Mouse (Mus musculus): ENCODE data around the gene Scfd2. TPM values are rescaled to one million over a fixed set of nuclear protein-coding genes. Genes with fewer than 3 reads are reported as not detected.
A peak's percentile ranks its signal among the peaks of the same experiment; 100 is the strongest.

Gene Scfd2
- total RNA-seq, 4 experiments from 2014 or later = 8.4 to 11.9 (median 11.1) TPM

DNA sequence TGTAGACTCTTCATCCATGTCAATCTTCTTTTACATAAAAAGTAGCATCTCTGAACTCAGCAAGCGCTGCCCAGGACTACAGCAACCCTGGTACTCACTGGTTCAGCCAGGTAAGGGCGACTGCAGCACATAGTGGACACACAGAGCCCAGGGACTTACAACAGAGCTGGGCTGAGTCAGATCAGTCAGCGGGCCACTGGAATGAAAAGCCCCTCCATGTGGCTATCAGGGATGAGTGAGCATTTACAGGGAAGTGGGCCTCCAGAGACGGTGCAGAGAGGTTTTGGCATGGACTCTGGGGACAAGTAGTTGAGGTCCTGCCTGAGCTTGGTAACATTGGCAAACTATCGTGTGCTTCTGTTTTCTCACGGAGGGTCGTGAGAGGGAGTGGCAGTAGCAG lies 253.1 kb downstream of the Scfd2 start:
- no peak for DNase-seq (ENCODE audit: low spot score in 2 of 2)

DNA sequence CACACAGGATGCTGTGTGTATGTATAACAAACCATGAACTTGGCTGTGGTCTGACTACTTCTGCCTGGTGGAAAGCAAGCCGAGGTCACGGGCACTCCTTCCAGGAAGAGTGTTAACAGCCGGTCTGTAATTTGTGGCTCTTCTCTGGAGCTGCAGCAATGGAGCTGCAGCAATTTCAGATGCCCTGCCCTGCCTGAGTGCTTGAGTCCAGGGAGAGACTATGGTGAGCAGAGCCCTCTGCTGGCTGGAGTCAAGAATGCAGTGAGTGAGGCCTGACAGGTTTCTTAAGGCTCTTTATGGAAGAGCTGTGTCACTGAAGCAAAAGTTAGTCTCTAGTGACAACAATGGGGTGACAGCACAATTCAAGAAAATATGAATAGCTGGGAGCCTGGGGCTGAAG lies 253.8 kb downstream of the Scfd2 start:
- peak; percentile 76 to 81 for DNase-seq (ENCODE audit: low spot score in 2 of 2)

DNA sequence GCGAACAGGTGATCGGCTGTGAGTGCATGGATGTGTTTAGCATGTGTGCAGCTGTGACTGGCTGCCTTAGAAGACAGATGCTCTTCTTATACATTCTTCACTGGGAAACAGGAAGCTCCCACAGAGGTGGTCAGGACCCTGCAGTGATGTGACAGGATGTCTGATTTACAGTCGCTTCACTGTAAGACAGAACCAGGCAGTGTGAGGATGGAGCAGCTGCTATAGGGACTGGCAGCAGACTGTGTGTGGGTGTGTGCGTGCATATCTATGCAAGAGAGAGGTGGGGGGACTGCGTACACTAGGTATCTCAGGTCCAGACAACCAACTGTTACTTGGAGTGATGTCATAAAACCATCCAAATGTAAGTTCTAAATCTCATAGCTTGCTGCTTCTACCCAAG lies 254.3 kb downstream of the Scfd2 start:
- no peak for DNase-seq (ENCODE audit: low spot score in 2 of 2)

DNA sequence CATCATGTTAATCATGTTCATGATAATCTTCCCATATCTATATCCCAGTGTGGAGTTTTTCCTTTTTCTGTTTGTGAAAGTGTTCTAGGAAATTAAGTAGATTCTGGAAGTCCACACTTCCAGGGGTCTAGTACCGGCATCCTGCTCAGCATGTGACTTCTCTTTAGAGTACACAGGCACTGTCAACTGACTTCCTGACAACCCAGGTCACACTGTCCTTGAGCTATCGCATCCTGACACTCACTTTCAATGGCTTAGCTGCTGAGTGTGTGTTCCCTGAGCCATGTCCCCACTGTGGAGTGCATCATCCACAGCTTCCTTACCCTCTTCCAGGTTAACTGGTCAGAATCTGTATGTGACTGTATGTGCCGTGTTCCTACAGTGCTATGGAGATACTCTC lies 258.2 kb downstream of the Scfd2 start:
- no peak for DNase-seq (ENCODE audit: low spot score in 2 of 2)

DNA sequence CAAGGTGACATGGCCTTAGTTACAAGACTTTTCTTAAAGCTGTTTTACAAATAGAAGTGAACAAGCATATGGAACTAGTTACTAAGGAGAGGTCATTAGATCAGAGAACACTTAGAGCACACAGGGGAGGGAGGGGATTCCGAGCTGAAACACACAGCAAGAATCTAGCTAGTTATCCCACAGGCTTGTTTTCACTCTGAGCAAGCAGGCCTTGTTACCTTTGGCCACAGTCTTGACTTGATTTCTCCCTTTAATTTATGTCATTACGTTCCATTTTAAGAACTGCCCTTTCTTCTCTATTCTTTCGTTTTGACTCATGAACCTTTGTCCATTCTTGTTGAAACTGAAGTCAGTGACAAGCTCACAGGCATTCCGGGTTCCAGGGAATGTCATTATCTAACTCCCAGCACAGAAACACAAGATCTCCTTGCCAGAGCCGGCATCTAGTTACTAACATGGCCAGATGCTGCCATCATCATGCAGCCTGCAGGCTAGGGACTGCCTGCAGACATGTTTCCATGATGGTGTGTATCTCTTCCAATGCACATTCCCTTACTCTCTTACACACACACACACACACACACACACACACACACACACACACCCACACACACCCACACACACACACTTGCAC lies 263.7 kb downstream of the Scfd2 start:
- DNase-seq (ENCODE audit: low spot score in 2 of 2) = no peak

DNA sequence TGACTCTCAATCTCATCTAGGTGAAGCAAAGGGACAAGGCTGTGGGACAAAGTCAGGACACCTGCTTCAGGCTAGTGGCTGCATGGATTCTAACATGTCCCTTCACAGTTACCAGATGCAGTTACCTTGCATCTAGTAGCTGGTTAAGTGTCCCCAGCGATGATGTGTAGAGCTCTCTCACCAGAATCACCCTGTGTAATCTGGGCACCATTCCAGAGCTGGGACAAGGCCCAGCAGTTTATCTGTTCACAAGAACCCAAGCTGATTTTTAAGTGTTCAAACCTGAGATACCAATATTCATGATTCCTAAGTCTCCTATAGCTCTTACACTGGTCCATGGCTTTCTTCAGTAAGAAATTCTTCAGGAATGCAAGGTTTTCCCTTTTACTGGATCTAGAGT lies 264.4 kb downstream of the Scfd2 start:
- DNase-seq (ENCODE audit: low spot score in 2 of 2) = no peak

DNA sequence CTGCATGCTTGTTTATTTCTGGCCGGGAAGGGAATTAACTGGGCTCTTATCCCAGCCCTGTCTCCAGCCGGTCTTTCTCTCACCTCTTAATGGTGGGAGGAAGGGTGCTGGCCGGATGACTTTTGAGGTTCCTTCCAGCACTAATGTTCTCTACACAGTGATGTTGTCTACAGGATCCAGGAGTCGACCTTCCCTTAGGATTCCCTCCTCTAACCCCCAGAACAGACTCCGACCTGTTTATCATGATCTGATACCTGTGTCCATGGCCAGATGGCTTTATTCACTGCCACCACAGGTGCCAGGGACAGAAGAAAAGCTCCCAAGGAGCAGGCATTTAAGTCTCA lies 265.1 kb downstream of the Scfd2 start:
- no peak for DNase-seq (ENCODE audit: low spot score in 2 of 2)

DNA sequence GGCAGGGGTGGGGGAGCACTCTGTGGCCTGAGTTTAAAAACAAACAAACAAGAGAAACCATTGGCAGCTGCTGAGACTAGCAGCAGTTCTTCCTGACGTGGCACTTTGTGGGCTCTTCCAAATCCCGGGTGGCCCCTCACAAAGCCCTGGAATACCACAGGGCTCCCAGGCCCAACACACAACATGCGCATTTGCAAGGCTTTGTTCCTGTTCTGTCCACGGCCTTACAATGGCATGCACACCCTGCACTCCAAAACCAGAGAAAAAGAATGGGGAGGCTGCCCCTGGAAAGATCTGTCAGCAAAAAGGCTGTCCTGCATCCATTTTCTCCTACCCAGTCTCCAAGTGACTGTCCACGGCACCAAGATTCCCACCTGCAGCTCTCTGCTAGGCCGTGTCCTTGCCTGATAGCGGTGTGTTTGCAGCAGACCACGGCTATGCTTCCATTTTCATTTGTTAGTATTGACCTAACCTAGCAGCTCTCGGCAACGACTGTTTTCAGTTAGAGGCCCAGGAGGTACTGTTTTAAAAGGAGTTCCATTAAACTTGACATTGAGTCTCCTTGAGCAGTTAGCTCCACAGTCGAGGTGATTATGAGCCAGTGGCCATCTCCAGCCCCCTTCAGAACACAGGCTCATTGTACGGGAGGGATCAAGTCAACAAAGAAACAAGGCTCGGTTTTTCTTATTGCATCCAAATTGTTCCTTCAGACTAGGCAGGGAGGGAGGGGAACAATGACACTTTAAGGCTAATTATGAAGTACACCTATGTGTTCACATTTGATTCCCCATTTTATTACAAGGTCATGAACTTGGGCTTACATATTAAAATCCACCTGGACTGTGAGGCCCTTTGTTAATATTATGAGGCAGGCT lies 265.7 kb downstream of the Scfd2 start:
- no peak for DNase-seq (ENCODE audit: low spot score in 2 of 2)

DNA sequence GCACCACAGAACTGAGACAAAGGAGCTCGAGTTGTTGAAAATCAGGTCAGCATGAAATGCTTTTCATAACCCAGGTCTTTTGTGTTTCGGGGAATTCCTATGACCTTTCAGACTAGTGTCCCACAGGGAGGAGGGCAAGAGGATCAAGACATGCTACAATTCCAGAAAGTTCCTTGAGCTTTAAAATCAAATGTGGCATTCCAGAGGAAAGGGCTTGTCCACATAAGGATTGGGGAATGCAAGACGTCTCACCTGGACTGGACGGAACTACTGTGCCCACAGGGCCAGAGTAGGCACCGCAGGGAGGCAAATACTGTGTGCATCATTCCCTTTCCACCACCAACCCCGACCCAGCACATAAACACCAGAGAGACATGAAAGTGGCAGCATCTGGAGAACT lies 266.4 kb downstream of the Scfd2 start:
- DNase-seq (ENCODE audit: low spot score in 2 of 2) = no peak

DNA sequence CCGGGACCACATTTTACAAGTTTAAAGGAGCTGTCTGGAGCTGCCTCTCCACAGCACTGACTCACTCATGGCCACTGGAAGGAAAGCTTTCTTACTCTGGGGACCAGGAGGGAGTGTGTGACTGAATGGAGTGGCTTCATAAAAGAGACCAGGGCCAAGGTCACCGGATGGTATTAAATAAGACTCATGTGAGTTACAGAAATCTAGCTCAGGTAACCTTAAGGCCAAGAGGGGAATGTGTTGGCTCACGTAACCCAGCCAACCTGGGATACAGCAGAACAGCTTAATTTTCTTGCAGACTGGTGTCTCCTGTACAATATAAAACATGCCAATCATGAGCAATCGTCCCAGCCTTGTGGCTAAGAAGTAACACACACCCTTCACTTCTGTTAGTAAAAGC lies 267.0 kb downstream of the Scfd2 start:
- DNase-seq (ENCODE audit: low spot score in 2 of 2) = no peak

DNA sequence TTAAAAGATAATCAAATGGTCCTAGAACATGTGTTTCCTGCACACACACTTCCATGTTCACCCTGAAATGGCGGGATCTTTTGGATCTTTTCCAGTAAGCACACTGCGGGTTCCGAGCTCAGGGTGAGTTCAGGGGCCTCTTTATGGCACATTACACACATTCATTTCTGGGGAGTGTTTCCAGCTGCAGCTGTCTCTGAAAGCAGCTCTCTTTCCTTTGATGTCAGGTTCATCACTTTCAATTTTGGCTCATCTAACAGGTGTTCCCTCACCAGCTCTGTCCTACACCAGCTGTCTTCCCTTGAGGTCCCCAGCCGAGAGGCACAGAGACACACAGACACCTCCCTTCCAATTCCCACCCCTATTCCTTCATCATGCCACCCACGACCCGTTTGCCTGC lies 270.5 kb downstream of the Scfd2 start:
- no peak for DNase-seq (ENCODE audit: low spot score in 2 of 2)

DNA sequence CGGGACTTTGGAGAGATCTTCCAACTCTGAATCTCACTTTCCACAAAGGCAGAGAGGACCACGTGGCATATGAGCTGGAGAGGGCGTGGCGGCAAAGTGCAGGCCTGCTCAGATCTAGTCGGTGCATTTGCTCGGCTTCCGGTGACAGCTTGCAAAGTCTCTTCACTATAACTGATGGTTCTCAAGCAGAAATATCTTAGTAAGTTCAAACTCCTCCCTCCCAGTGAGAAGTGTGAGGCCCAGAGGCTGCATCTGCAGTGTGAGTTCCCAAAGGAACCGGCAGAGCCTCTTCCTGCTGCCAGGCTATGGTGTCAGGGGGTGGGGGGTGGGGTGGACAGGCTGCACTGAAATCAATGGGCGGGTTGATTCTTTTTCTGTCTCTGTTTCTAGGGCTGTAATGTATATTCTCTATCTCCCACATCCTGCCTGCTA lies 271.2 kb downstream of the Scfd2 start:
- DNase-seq (ENCODE audit: low spot score in 2 of 2) = no peak

DNA sequence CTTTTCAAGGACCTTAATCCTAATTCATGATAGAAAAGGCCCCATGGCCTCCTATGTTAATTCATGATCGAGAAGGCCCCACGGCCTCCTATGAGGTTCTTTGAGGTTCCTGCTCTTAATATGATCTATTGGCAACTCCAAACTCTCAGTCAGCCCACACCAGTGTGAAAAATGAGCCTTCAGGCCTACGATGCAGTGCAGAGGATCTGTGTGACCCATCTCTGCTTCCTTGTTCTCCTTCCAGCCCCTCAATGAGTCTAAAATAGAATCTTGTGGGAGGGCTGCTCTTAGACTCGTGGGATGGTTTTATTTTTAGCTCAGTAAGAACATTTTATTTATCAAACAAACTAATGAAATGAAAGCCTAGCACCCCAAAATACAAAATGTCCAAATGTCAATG lies 274.9 kb downstream of the Scfd2 start:
- DNase-seq (ENCODE audit: low spot score in 2 of 2) = no peak

DNA sequence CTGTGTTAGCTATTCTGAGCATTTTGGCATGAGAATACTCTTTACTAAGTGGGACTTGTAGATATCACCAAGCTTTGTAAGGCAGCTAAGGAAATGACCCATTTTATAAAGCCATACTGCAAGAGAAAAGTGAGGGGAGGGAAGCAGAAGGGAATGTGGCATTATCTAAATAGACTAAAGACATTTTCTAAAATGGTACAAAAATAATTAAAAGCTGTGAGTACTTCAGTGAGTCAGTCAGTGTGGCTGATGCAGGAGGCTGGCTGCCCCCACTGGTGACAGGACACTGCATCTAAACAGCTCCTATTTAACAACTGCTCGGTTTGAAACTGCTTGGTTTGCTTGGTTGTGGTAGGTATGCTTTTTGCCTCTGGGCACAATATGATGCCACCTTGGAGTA lies 276.6 kb downstream of the Scfd2 start:
- no peak for DNase-seq (ENCODE audit: low spot score in 2 of 2)

DNA sequence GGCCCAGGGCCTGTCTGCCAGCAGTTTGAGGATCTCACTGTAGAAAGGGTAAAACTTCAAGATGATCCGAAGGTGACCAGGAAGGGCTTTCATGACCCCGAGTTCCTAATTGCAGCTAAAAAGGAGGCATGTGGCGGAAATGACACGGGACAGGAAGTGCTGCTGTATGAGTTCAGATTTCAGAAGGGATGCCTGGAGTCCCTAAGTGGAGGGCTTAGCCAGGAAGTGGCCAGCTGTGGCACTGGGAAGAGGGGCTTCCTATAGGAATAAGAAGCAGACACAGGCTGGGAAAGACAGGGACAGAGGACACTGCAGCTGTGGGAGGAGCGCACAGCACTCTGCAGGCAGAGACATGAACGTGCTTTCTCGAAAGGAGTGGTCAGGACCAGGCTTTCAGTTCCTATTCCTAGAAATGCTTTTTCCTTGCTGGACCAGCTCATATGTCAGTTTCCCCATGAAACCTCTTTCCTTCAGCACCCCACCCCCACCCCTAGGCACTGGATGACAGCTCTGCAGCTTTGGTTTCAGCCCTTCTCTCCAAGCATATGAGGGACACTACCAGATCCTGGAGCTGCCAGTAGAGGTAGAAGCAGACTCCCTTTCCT lies 277.7 kb downstream of the Scfd2 start:
- no peak for DNase-seq (ENCODE audit: low spot score in 2 of 2)

DNA sequence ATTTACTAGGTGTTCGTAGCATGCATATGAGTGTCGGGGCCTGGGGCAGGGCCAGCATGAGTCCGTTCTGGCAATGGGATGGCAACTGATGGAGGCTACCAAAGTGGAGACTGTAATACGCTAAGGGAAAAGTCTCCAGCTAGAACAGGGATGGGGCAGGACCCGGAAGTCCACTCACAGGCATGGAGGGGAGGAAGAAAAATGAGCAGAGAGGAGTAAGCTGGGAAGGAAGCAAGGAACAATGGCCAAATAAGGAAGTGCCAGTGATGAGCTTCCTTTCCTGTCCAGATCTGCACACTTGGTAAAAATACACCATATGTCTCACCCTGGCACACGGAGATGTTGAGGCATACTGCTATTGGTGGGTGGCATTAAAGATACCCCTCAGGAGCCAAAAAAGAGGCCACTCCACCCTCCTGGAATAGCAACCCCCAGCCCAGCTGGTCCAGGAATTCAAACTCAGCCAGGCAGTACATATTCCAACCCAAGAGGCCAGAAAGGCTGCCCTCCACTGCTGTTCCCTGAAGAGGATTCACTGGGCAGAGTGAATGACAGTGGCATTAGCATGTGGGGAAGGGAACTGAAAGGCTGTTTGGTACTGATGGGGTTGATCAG lies 278.8 kb downstream of the Scfd2 start:
- no peak for DNase-seq (ENCODE audit: low spot score in 2 of 2)

DNA sequence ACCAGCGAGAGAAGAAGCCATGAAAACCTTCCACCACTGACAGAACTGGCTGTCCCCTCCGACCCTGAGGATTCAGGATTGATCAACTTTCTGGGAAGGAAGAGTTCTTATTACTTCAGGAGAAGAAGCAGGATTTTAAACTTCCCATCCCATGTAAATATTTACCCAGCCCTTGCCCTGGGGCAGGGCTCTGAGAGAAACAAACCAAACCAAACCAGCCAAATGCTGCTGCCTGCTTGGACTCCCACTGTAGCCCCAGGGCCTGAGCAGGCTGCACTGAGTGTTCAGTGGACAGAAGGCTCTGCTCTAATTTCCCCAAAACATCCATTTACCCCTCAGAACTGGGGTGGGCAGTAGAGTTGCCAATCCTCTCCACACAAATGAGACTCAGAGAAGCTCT lies 280.6 kb downstream of the Scfd2 start:
- no peak for DNase-seq (ENCODE audit: low spot score in 2 of 2)

DNA sequence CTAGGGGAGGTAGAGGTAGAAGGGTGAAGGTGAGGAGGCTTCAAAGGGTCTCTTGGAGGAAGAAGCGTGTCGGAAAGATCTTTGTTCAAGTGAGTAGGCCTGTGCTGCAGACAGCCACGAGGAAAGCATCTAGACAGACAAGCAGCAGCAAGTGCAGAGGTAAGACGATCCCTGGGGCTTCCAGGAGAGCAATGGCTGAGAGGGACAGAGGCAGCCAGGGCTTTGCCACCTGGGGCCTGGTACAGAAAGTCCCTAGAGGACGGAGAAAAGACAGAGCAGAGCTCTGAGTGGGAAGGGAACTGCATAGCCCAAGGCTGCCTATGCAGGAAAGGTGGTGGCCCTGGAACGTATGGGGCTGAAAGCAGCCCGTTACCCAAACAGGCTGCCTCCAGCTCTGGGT lies 281.3 kb downstream of the Scfd2 start:
- no peak for DNase-seq (ENCODE audit: low spot score in 2 of 2)

DNA sequence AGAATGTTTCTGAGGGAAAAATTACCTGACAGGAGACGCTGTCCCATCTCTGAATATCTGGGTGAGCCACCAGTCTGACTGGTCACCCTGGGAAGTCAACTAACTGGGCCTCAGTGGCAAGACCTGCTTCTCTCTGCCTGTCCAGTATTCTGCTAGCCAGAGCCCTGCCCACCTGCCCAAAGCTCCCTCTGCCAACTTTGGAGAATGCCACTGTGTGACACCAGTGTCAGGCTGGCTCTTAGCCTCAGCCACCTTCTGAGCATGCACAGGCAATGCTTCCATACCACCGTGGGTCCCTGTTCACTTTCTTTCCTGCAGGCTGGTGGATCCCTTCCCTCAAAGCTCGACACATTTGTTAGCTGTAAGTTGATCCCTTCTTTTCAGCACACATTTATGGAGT lies 281.8 kb downstream of the Scfd2 start:
- DNase-seq (ENCODE audit: low spot score in 2 of 2) = no peak

DNA sequence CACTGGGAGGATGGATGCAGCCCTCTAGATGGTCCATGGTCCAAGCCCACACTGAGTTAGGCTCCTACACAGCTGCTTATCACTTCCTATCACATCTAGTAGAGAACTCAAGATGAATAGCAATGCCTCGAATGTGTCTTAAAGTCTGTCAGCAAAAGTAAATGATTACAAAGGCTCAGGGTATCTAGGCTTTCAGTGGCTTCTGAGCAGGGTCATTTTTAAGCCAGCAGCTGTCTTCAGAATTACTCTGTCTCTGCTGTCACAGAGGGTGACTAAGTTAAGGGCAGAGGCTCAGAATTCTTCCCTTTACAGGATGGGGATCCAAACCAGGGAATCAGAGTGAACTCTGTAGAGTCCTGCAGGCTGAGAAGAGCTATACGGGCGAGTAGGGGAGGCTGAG lies 284.6 kb downstream of the Scfd2 start:
- no peak for DNase-seq (ENCODE audit: low spot score in 2 of 2)

DNA sequence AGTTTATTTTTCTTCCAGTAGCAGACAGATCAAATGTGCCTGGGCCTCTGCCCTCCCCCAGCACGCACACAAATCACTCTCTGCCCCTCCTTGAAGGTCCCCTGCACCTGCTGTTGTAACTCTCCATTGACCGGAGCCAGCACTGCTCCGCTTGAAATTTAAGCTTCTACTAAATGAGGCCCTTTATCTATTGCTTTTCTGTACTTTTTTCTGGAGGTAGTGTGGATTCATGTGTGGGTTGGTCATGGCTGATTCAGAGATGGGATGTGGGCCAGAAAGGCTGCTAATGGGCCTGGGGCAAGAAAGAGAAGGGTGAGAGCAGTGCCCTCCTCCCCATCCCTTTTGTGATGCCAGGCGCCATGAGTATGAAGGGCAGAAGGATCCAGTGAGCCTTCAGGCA lies 285.1 kb downstream of the Scfd2 start:
- no peak for DNase-seq (ENCODE audit: low spot score in 2 of 2)

DNA sequence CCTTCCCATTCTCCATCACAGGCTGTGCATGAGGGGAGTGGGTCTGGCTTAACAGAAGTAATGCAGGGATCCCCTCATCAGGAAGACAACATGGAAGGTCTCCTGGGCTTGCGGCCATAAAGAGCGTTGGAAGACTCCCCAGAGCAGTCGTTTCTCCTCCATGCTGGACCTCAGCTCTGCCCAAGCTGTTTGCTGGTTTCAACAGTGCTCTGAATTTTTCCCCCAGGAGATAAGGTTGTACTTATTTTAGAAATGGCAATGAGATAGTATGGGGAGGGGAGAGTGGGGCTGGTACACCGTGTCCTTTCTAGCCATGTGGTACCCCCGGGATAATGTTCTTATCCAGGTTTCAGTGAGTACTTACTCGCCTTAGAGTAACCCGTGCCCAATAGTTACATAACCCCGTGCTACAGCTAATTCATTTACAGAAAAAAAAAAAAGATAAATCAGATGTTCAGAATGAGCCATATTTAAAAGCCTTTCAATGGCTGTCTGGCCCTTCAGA lies 285.9 kb downstream of the Scfd2 start:
- DNase-seq (ENCODE audit: low spot score in 2 of 2) = no peak

Measured in gastrocnemius, adult 8-10 months (tissue).